Mouse (Mus musculus): ENCODE data around the gene 1700001P01Rik. TPM values are rescaled to one million over a fixed set of nuclear protein-coding genes. Genes with fewer than 3 reads are reported as not detected.
A peak's percentile ranks its signal among the peaks of the same experiment; 100 is the strongest.

Gene 1700001P01Rik
- polyA plus RNA-seq, 1 experiment, result 0.80 TPM

- H3K27me3 ChIP-seq (ENCODE audit: control insufficient read depth, insufficient read depth, low read length), result no peaks in the 10 kb centered on the region
- WGBS, result 38% methylated on average over 17 of the region's 17 CpGs
- TF ChIP-seq CTCF (IDR thresholded peaks at IDR 0.05; ENCODE audit: borderline replicate concordance, insufficient read depth, low read depth, low read length), result no peak
- no peak overlapping the region for H3K27ac ChIP-seq (ENCODE audit: insufficient read depth, low read length)
- no peak overlapping the region for H3K4me3 ChIP-seq (replicated peaks; ENCODE audit: insufficient read depth, low read depth, low read length)
- peaks cover 63% of the 10 kb centered on the region for H3K4me1 ChIP-seq (ENCODE audit: control insufficient read depth, insufficient read depth, low read length)
- DNase-seq, result no peak
Measured at GRCm38 (mm10) chr11:97813746-97814515, 38.2 kb upstream of the 1700001P01Rik start.

GRCm38 (mm10) chr11:97813085-97813484 lies 37.4 kb upstream of the 1700001P01Rik start:
- no peak for DNase-seq
- Histone ChIP-seq H3K27me3 (ENCODE audit: control insufficient read depth, insufficient read depth, low read length) (no peaks in the 10 kb centered on the region), H3K27ac (ENCODE audit: insufficient read depth, low read length) (no peak overlapping the region), H3K4me3 (replicated peaks; ENCODE audit: insufficient read depth, low read depth, low read length) (no peak overlapping the region), H3K4me1 (ENCODE audit: control insufficient read depth, insufficient read depth, low read length) (peaks cover 63% of the 10 kb centered on the region)
- 31% methylated on average over 7 of the region's 7 CpGs for whole genome bisulfite sequencing
- TF ChIP-seq POLR2A (IDR thresholded peaks at IDR 0.05; ENCODE audit: borderline replicate concordance, insufficient read depth, low read length) (no peak), CTCF (IDR thresholded peaks at IDR 0.05; ENCODE audit: borderline replicate concordance, insufficient read depth, low read depth, low read length) (no peak)

GRCm38 (mm10) chr11:97812491-97812921 lies 36.8 kb upstream of the 1700001P01Rik start:
- H3K27me3 ChIP-seq (ENCODE audit: control insufficient read depth, insufficient read depth, low read length), result no peaks in the 10 kb centered on the region
- no peak overlapping the region for H3K27ac ChIP-seq (ENCODE audit: insufficient read depth, low read length)
- TF ChIP-seq POLR2A (IDR thresholded peaks at IDR 0.05; ENCODE audit: borderline replicate concordance, insufficient read depth, low read length) (no peak), CTCF (IDR thresholded peaks at IDR 0.05; ENCODE audit: borderline replicate concordance, insufficient read depth, low read depth, low read length) (no peak)
- peaks cover 64% of the 10 kb centered on the region for H3K4me1 ChIP-seq (ENCODE audit: control insufficient read depth, insufficient read depth, low read length)
- WGBS, result 43% methylated on average over 3 of the region's 3 CpGs
- no peak for DNase-seq
- H3K4me3 ChIP-seq (replicated peaks; ENCODE audit: insufficient read depth, low read depth, low read length), result no peak overlapping the region

- no peak for TF ChIP-seq POLR2A (IDR thresholded peaks at IDR 0.05; ENCODE audit: borderline replicate concordance, insufficient read depth, low read length)
- no peak for TF ChIP-seq CTCF (IDR thresholded peaks at IDR 0.05; ENCODE audit: borderline replicate concordance, insufficient read depth, low read depth, low read length)
- H3K4me1 ChIP-seq (ENCODE audit: control insufficient read depth, insufficient read depth, low read length), result peaks cover 66% of the 10 kb centered on the region
Measured at GRCm38 (mm10) chr11:97811569-97812362, 36.0 kb upstream of the 1700001P01Rik start.

GRCm38 (mm10) chr11:97810970-97811369 lies 35.3 kb upstream of the 1700001P01Rik start:
- peaks cover 67% of the 10 kb centered on the region for H3K4me1 ChIP-seq (ENCODE audit: control insufficient read depth, insufficient read depth, low read length)
- no peak overlapping the region for H3K27ac ChIP-seq (ENCODE audit: insufficient read depth, low read length)
- DNase-seq, result peak in 1 of 2 experiments; percentile 12
- no peak overlapping the region for H3K4me3 ChIP-seq (replicated peaks; ENCODE audit: insufficient read depth, low read depth, low read length)
- TF ChIP-seq CTCF (IDR thresholded peaks at IDR 0.05; ENCODE audit: borderline replicate concordance, insufficient read depth, low read depth, low read length), result no peak
- TF ChIP-seq POLR2A (IDR thresholded peaks at IDR 0.05; ENCODE audit: borderline replicate concordance, insufficient read depth, low read length), result no peak
- H3K27me3 ChIP-seq (ENCODE audit: control insufficient read depth, insufficient read depth, low read length), result no peaks in the 10 kb centered on the region
- 67% methylated on average over 3 of the region's 3 CpGs for WGBS

More at GRCm38 (mm10) chr11:97811569-97812362, 36.0 kb upstream of the 1700001P01Rik start:
- Histone ChIP-seq H3K27me3 (ENCODE audit: control insufficient read depth, insufficient read depth, low read length) (no peaks in the 10 kb centered on the region), H3K4me3 (replicated peaks; ENCODE audit: insufficient read depth, low read depth, low read length) (no peak overlapping the region), H3K27ac (ENCODE audit: insufficient read depth, low read length) (no peak overlapping the region)
- no peak for DNase-seq
- WGBS, result 38% methylated on average over 13 of the region's 13 CpGs

- 49% methylated on average over 7 of the region's 7 CpGs for WGBS
- TF ChIP-seq CTCF (IDR thresholded peaks at IDR 0.05; ENCODE audit: borderline replicate concordance, insufficient read depth, low read depth, low read length), result no peak
- no peak for TF ChIP-seq POLR2A (IDR thresholded peaks at IDR 0.05; ENCODE audit: borderline replicate concordance, insufficient read depth, low read length)
- DNase-seq, result peak in 1 of 2 experiments; percentile 31
- Histone ChIP-seq H3K4me3 (replicated peaks; ENCODE audit: insufficient read depth, low read depth, low read length) (no peak overlapping the region), H3K27me3 (ENCODE audit: control insufficient read depth, insufficient read depth, low read length) (no peaks in the 10 kb centered on the region), H3K4me1 (ENCODE audit: control insufficient read depth, insufficient read depth, low read length) (peaks cover 67% of the 10 kb centered on the region), H3K27ac (ENCODE audit: insufficient read depth, low read length) (no peak overlapping the region)
Measured at GRCm38 (mm10) chr11:97810356-97810755, 34.6 kb upstream of the 1700001P01Rik start.

- Histone ChIP-seq H3K27ac (ENCODE audit: insufficient read depth, low read length) (peak overlapping the region; percentile 30; the same call in 1 of the 2 replicates), H3K4me3 (replicated peaks; ENCODE audit: insufficient read depth, low read depth, low read length) (no peak overlapping the region), H3K27me3 (ENCODE audit: control insufficient read depth, insufficient read depth, low read length) (no peaks in the 10 kb centered on the region), H3K4me1 (ENCODE audit: control insufficient read depth, insufficient read depth, low read length) (peaks cover 72% of the 10 kb centered on the region)
- 57% methylated on average over 7 of the region's 7 CpGs for WGBS
- no peak for TF ChIP-seq POLR2A (IDR thresholded peaks at IDR 0.05; ENCODE audit: borderline replicate concordance, insufficient read depth, low read length)
- no peak for TF ChIP-seq CTCF (IDR thresholded peaks at IDR 0.05; ENCODE audit: borderline replicate concordance, insufficient read depth, low read depth, low read length)
- DNase-seq, result peak in 1 of 2 experiments; percentile 37
Measured at GRCm38 (mm10) chr11:97809235-97810121, 33.8 kb upstream of the 1700001P01Rik start.

Data from cerebellum, adult 2 months (tissue).